Mouse (Mus musculus): ENCODE results near the gene Rsg1. TPM values are rescaled to one million over a fixed set of nuclear protein-coding genes. Genes with fewer than 3 reads are reported as not detected.

The Rsg1 gene
- polyA plus RNA-seq, 1 experiment from 2014 or later, result 7.8 TPM

DNA sequence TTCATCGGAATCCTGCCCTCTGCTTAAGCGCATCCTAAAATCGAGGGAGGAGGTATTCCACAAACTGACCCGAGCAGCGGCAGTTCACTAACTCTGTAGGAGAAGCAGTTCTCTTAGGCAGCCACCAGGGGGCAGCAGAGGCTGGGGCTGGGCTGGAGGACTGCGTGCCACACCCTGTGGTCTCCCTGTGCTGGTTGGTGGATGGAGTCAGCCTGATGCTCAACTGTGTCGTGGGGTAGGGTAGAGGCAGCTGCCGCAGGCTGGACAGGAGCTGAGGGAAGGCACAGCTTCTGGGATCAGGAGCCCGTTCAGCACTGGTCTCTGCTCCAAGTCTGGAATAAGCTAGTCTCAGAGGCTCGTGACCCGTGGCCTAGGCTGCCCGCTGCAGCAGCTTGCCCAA lies 59.5 kb downstream of the Rsg1 start:
- peak overlapping the region; percentile 36 for H3K4me3 ChIP-seq
- H3K9me3 ChIP-seq, result peaks cover 2% of the 10 kb centered on the region; the same call in 1 of the 2 replicates
- peak overlapping the region; percentile 48 for H3K27ac ChIP-seq
- DNase-seq (ENCODE audit: extremely low spot score, low spot score), result peak; percentile 91
- peaks cover 54% of the 10 kb centered on the region for H3K27me3 ChIP-seq (ENCODE audit: poor library complexity, severe bottlenecking)
- no peaks in the 10 kb centered on the region for H3K36me3 ChIP-seq (replicated peaks)
- 20% methylated on average over 12 of the region's 12 CpGs for WGBS
- peaks cover 51% of the 10 kb centered on the region for H3K4me1 ChIP-seq

GRCm38 (mm10) chr4:141274485-141275341 lies 61.0 kb downstream of the Rsg1 start:
- Histone ChIP-seq H3K4me3 (no peak overlapping the region), H3K9me3 (no peaks in the 10 kb centered on the region; the same call in 1 of the 2 replicates), H3K4me1 (peaks cover 64% of the 10 kb centered on the region), H3K36me3 (replicated peaks) (no peaks in the 10 kb centered on the region), H3K27ac (peak overlapping the region; percentile 52), H3K27me3 (ENCODE audit: poor library complexity, severe bottlenecking) (peaks cover 60% of the 10 kb centered on the region)
- WGBS, result 42% methylated on average over 23 of the region's 23 CpGs
- DNase-seq (ENCODE audit: extremely low spot score, low spot score), result no peak

Other genes starting within 250 kb of the Rsg1 start
- 39.9 and 40.6 TPM in 2 replicates for gene Atp13a2, start 227.1 kb upstream of the Rsg1 start, polyA plus RNA-seq (2016; fragmentation: Nextera tagmentation; extraction: Ambion mirVana)
- gene Mfap2, start 203.5 kb upstream of the Rsg1 start, polyA plus RNA-seq (2016; fragmentation: Nextera tagmentation; extraction: Ambion mirVana), result 265 TPM in 2 replicates
- 10.0 and 10.9 TPM in 2 replicates for gene Crocc, start 153.4 kb upstream of the Rsg1 start, polyA plus RNA-seq (2016; fragmentation: Nextera tagmentation; extraction: Ambion mirVana)
- gene Necap2, start 135.6 kb upstream of the Rsg1 start, polyA plus RNA-seq (2016; fragmentation: Nextera tagmentation; extraction: Ambion mirVana), result 54.1 and 54.7 TPM in 2 replicates
- gene Spata21, start 125.6 kb upstream of the Rsg1 start, polyA plus RNA-seq (2016; fragmentation: Nextera tagmentation; extraction: Ambion mirVana), result 0.15 and 0.17 TPM in 2 replicates
- 38.2 and 45.2 TPM in 2 replicates for gene Szrd1, start 74.2 kb upstream of the Rsg1 start, polyA plus RNA-seq (2016; fragmentation: Nextera tagmentation; extraction: Ambion mirVana)
- gene Fbxo42, start 66.0 kb upstream of the Rsg1 start, polyA plus RNA-seq (2016; fragmentation: Nextera tagmentation; extraction: Ambion mirVana), result 27.0 and 29.6 TPM in 2 replicates
- 1.3 and 2.2 TPM in 2 replicates for gene Arhgef19, start 25.5 kb downstream of the Rsg1 start, polyA plus RNA-seq (2016; fragmentation: Nextera tagmentation; extraction: Ambion mirVana)
- gene Epha2, start 87.3 kb downstream of the Rsg1 start, polyA plus RNA-seq (2016; fragmentation: Nextera tagmentation; extraction: Ambion mirVana), result 3.3 and 3.7 TPM in 2 replicates
- gene Fam131c, start 154.3 kb downstream of the Rsg1 start, polyA plus RNA-seq (2016; fragmentation: Nextera tagmentation; extraction: Ambion mirVana), result 0.55 and 0.63 TPM in 2 replicates
- 0.05 and 0.06 TPM in 2 replicates for gene Clcnka, start 184.8 kb downstream of the Rsg1 start, polyA plus RNA-seq (2016; fragmentation: Nextera tagmentation; extraction: Ambion mirVana)
- not detected in 2 replicates for gene Clcnkb, start 202.1 kb downstream of the Rsg1 start, polyA plus RNA-seq (2016; fragmentation: Nextera tagmentation; extraction: Ambion mirVana)
- not detected in 2 replicates for gene Hspb7, start 206.8 kb downstream of the Rsg1 start, polyA plus RNA-seq (2016; fragmentation: Nextera tagmentation; extraction: Ambion mirVana)
- not detected in 2 replicates for gene Srarp, start 222.1 kb downstream of the Rsg1 start, polyA plus RNA-seq (2016; fragmentation: Nextera tagmentation; extraction: Ambion mirVana)
- gene Zbtb17, start 230.7 kb downstream of the Rsg1 start, polyA plus RNA-seq (2016; fragmentation: Nextera tagmentation; extraction: Ambion mirVana), result 58.9 and 61.1 TPM in 2 replicates